Mouse (Mus musculus) mouse embryonic stem cell (cell line): ENCODE data around the gene Fxyd6.

ENCODE experiments used
- in situ Hi-C, 2 experiments: fragments of 300-500 bp; cut with MboI; formaldehyde crosslinking; loops; 1 replicate in 1 of 2; 3 replicates in 1 of 2; pipeline ENCODE4 v1.14.3; 2019 to 2020; ENCODE audit warnings: low sequenced_read_pairs in 2 of 2, low pct_unique_long_range_greater_than_20kb in 1 of 2, mixed read lengths in 1 of 2; ENCODE audit not compliant: unreplicated experiment in 1 of 2

Fxyd6 gene

GRCm38 (mm10) chr9:45429951-45430697 is 60.1 kb downstream of the Fxyd6 start:
- in situ Hi-C loops, result no loop called here

GRCm38 (mm10) chr9:45430698-45430959 is 60.6 kb downstream of the Fxyd6 start:
- in situ Hi-C loops, result no loop called here

GRCm38 (mm10) chr9:45431150-45431549 is 61.2 kb downstream of the Fxyd6 start:
- in situ Hi-C loops, result no loop called here

GRCm38 (mm10) chr9:45432639-45433038 is 62.7 kb downstream of the Fxyd6 start:
- in situ Hi-C loops, result no loop called here

GRCm38 (mm10) chr9:45433119-45433518 is 63.1 kb downstream of the Fxyd6 start:
- in situ Hi-C loops, result no loop called here

GRCm38 (mm10) chr9:45434171-45434570 is 64.2 kb downstream of the Fxyd6 start:
- in situ Hi-C loops, result no loop called here

- in situ Hi-C loops, result no loop called here
Measured at GRCm38 (mm10) chr9:45439025-45439424, 69.0 kb downstream of the Fxyd6 start.

GRCm38 (mm10) chr9:45440083-45440784 is 70.2 kb downstream of the Fxyd6 start:
- in situ Hi-C loops, result no loop called here

- in situ Hi-C loops, result no loop called here
Measured at GRCm38 (mm10) chr9:45444251-45444798, 74.3 kb downstream of the Fxyd6 start.
